ENCODE assay signal across 7 mouse cellular contexts in genomic region chr10:88731496-88732308, GRCm38 (mm10). TPM values are rescaled to one million over a fixed set of nuclear protein-coding genes. Genes with fewer than 3 reads are reported as not detected.
A peak's percentile ranks its signal among the peaks of the same experiment; 100 is the strongest.
DNase-seq lines count a peak whose midpoint lies in the region; ATAC-seq and TF ChIP-seq lines count a peak whose summit lies in the region.

No protein-coding gene starts in this region.

- ATAC-seq in lung, embryonic 16.5 days (ENCODE audit: low read depth): peak; percentile 48
- ATAC-seq in liver, postnatal 0 days: peak; percentile 34

- peak overlapping the region; percentile 97 for H3K9ac ChIP-seq in lung, embryonic 16.5 days (ENCODE audit: low read length)
- H3K9ac ChIP-seq in liver, postnatal 0 days (replicated peaks): peak overlapping the region; percentile 92

- peak overlapping the region; percentile 91 for H3K27ac ChIP-seq in lung, embryonic 16.5 days (ENCODE audit: low read length)
- peak overlapping the region; percentile 85 for H3K27ac ChIP-seq in liver, postnatal 0 days (ENCODE audit: low read depth)

- H3K4me3 ChIP-seq in lung, embryonic 16.5 days (ENCODE audit: low read length): peak overlapping the region; percentile 99
- H3K4me3 ChIP-seq in liver, postnatal 0 days (ENCODE audit: low read depth, low read length): peak overlapping the region; percentile 90

- no peaks in the 10 kb centered on the region for H3K27me3 ChIP-seq in lung, embryonic 16.5 days (ENCODE audit: control insufficient read depth, insufficient read depth, low read depth, low read length)
- no peaks in the 10 kb centered on the region for H3K27me3 ChIP-seq in liver, postnatal 0 days (ENCODE audit: insufficient read depth, low read length)

- 0 out of 2 replicates have a peak, but pooled peaks have one; percentile 24 for TF ChIP-seq CTCF in liver, postnatal 0 days (IDR thresholded peaks at IDR 0.05; ENCODE audit: low read depth)

- H3K36me3 ChIP-seq in lung, embryonic 16.5 days (ENCODE audit: control insufficient read depth, insufficient read depth, low read length): peaks cover 6% of the 10 kb centered on the region; the same call in 1 of the 2 replicates
- H3K36me3 ChIP-seq in liver, postnatal 0 days (replicated peaks; ENCODE audit: insufficient read depth, low read length): peaks cover 8% of the 10 kb centered on the region; the same call in 1 of the 2 replicates

- peaks cover 6% of the 10 kb centered on the region for H3K4me1 ChIP-seq in lung, embryonic 16.5 days (replicated peaks; ENCODE audit: control insufficient read depth, insufficient read depth, low read length)
- peaks cover 9% of the 10 kb centered on the region for H3K4me1 ChIP-seq in liver, postnatal 0 days (ENCODE audit: insufficient read depth)

- 1% methylated on average over 55 of the region's 61 CpGs for WGBS in lung, embryonic 16.5 days
- WGBS in liver, postnatal 0 days (ENCODE audit: insufficient replicate concordance): 2% methylated on average over 50 of the region's 61 CpGs

- no peak for TF ChIP-seq EP300 in liver, postnatal 0 days (IDR thresholded peaks at IDR 0.05; ENCODE audit: low read depth)

- H3K9me3 ChIP-seq in lung, embryonic 16.5 days (ENCODE audit: control insufficient read depth, low read length): no peaks in the 10 kb centered on the region
- H3K9me3 ChIP-seq in liver, postnatal 0 days (ENCODE audit: low read length): no peaks in the 10 kb centered on the region

- no peak for DNase-seq in lung, postnatal 25 days (ENCODE audit: low spot score)
- peak; percentile 26 for DNase-seq in c-Kit-negative CD71-positive TER-119-positive erythroid progenitor cells, embryonic 14.5 days (ENCODE audit: low read depth, low spot score)
- DNase-seq in frontal cortex, adult 2 months (ENCODE audit: extremely low spot score in 1 of 2, low spot score in 1 of 2): peak; percentile 20
- no peak for DNase-seq in liver, postnatal 0 days
- DNase-seq in urinary bladder, postnatal 36 days (ENCODE audit: low spot score in 2 of 2): no peak
- no peak for DNase-seq in gastrocnemius, postnatal 4 days (ENCODE audit: low spot score in 2 of 2)

- peak overlapping the region; percentile 94 for H3K4me2 ChIP-seq in lung, embryonic 16.5 days (ENCODE audit: low read depth, low read length)
- peak overlapping the region; percentile 95 for H3K4me2 ChIP-seq in liver, postnatal 0 days (ENCODE audit: low read depth, low read length)

RNA-seq across cellular contexts. Expression of gene Arl1, which starts 1.0 kb away (rescaled TPM):
- 194 and 197 TPM in 2 replicates for polyA plus RNA-seq in lung, embryonic 16.5 days (2015; fragmentation: Nextera tagmentation; extraction: Ambion mirVana)
- polyA plus RNA-seq in frontal cortex, adult 2 months (2012; rRNA removed): 124 and 126 TPM in 2 replicates
- 89.1 and 89.4 TPM in 2 replicates for polyA plus RNA-seq in liver, postnatal 0 days (2015; fragmentation: Nextera tagmentation; extraction: Ambion mirVana)
- total RNA-seq in gastrocnemius, postnatal 4 days (2021): 10 to 100 TPM; 94.2 to 95.8 TPM

RNA-seq across cellular contexts. Expression of gene Spic, which starts 46.9 kb away (rescaled TPM):
- polyA plus RNA-seq in lung, embryonic 16.5 days (2015; fragmentation: Nextera tagmentation; extraction: Ambion mirVana): 0.43 and 0.49 TPM in 2 replicates
- polyA plus RNA-seq in frontal cortex, adult 2 months (2012; rRNA removed): not detected in 2 replicates
- polyA plus RNA-seq in liver, postnatal 0 days (2015; fragmentation: Nextera tagmentation; extraction: Ambion mirVana): 16.5 and 19.2 TPM in 2 replicates
- total RNA-seq in gastrocnemius, postnatal 4 days (2021): under 1 TPM in 1 of 2 experiments, not detected in 1; 0.29 TPM

Comparison
In these comparisons a context has a peak if more than half of its experiments do, and no peak if none do; other contexts are left out.
1. DNase-seq: peak in c-Kit-negative CD71-positive TER-119-positive erythroid progenitor cells, embryonic 14.5 days (single experiment) and frontal cortex, adult 2 months (2 of 2); none in lung, postnatal 25 days (single experiment), liver, postnatal 0 days (single experiment), urinary bladder, postnatal 36 days (0 of 2) and gastrocnemius, postnatal 4 days (0 of 2).
2. RNA of gene Spic, which starts 46.9 kb away (polyA plus RNA-seq): 16.5 to 19.2 TPM in liver, postnatal 0 days; 0.43 to 0.49 TPM in lung, embryonic 16.5 days and not detected in frontal cortex, adult 2 months; every median in the first group is over 10 times any median in the second.